Mouse (Mus musculus) ES-E14 (cell line): ENCODE measurements around the gene Nphs1. TPM values are rescaled to one million over a fixed set of nuclear protein-coding genes. Genes with fewer than 3 reads are reported as not detected.

Experiments
- DNase-seq: peaks from one replicate; pipeline ENCODE4 v3.0.0-alpha.2; 2013; ENCODE audit warnings: low read depth, low spot score
- H3K27ac ChIP-seq: 2 replicates; pipeline ENCODE4 v1.5.1; 2012; ENCODE audit warnings: low read depth, mild to moderate bottlenecking, low read length, moderate library complexity, mixed read lengths; ENCODE audit not compliant: poor library complexity, insufficient read depth, severe bottlenecking
- H3K36me3 ChIP-seq: 2 replicates; pipeline ENCODE4 v1.6.1; 2012; ENCODE audit warnings: mild to moderate bottlenecking, low read length, moderate library complexity, mixed read lengths; ENCODE audit not compliant: control insufficient read depth, poor library complexity, insufficient read depth, severe bottlenecking
- H3K4me1 ChIP-seq, 2 experiments: fragments of 150-350 bp in 1 of 2; sonication (generic) in 1 of 2; 2 replicates each; pipeline ENCODE4 v1.6.1; 2012; ENCODE audit warnings: low read length in 2 of 2, mild to moderate bottlenecking in 1 of 2, mixed read lengths in 1 of 2; ENCODE audit not compliant: control insufficient read depth in 2 of 2, insufficient read depth in 2 of 2, poor library complexity in 1 of 2
- H3K4me3 ChIP-seq, 2 experiments: fragments of 150-350 bp in 1 of 2; sonication (generic) in 1 of 2; 2 replicates each; pipeline ENCODE4 v1.5.1; 2012; ENCODE audit warnings: low read length in 2 of 2, low read depth in 1 of 2, mild to moderate bottlenecking in 1 of 2, mixed read lengths in 1 of 2; ENCODE audit not compliant: insufficient read depth in 1 of 2, poor library complexity in 1 of 2, severe bottlenecking in 1 of 2
- H3K9ac ChIP-seq: 2 replicates; pipeline ENCODE4 v1.6.1; 2012; ENCODE audit warnings: low read depth, mild to moderate bottlenecking, low read length, mixed read lengths; ENCODE audit not compliant: poor library complexity, insufficient read depth, severe bottlenecking
- H3K9me3 ChIP-seq: fragments of 150-350 bp; sonication (generic); 2 replicates; pipeline ENCODE4 v1.6.1; 2012; ENCODE audit warnings: low read depth, mild to moderate bottlenecking, low read length; ENCODE audit not compliant: control insufficient read depth, insufficient read depth
- CHD2 ChIP-seq: IDR thresholded peaks from 2 replicates; pipeline ENCODE4 v1.6.1; 2014; ENCODE audit warnings: mild to moderate bottlenecking, low read depth, low read length, inconsistent platforms
- HCFC1 ChIP-seq: IDR thresholded peaks from 2 replicates; pipeline ENCODE4 v1.6.1; 2012; ENCODE audit warnings: low read length, inconsistent platforms, borderline replicate concordance; ENCODE audit not compliant: insufficient read depth
- MAFK ChIP-seq: IDR thresholded peaks from 2 replicates; pipeline ENCODE4 v1.6.1; 2014; ENCODE audit warnings: mild to moderate bottlenecking, low read depth, low read length, inconsistent platforms; ENCODE audit not compliant: insufficient read depth
- ZC3H11A ChIP-seq: IDR thresholded peaks from 2 replicates; pipeline ENCODE4 v1.6.1; 2012; ENCODE audit warnings: low read depth, mild to moderate bottlenecking, inconsistent platforms, low read length, borderline replicate concordance
- ZNF384 ChIP-seq: IDR thresholded peaks from 2 replicates; pipeline ENCODE4 v1.6.1; 2012; ENCODE audit warnings: low read depth, low read length, inconsistent platforms
- in situ Hi-C, 2 experiments: fragments of 600-800 bp; cut with MboI; formaldehyde crosslinking; loops; one replicate each; pipeline ENCODE4 v1.15.1; 2025; ENCODE audit warnings: low sequenced_read_pairs in 2 of 2, inconsistent platforms in 1 of 2; ENCODE audit not compliant: unreplicated experiment in 2 of 2
- total RNA-seq: library from RNA; depleted of rRNA; stranded (reverse); fragments of 300-350 nt; gene quantifications from 2 replicates; pipeline ENCODE4 v1.2.3, GENCODE M21; 2012; rRNA removed

The Nphs1 gene
- total RNA-seq = 45.7 and 72.5 TPM in 2 replicates

GRCm38 (mm10) chr7:30457629-30458330, at the start of gene Nphs1, which contains the start of gene Kirrel2:
Gene Nphs1 (plus strand): TSS chr7:30458315.
Gene Kirrel2 (minus strand): TSS chr7:30457690.
- peak within 1 kb of the TSS; percentile 59 for H3K9ac ChIP-seq
- in situ Hi-C loops = no loop called here
- DNase-seq = no peak
- peak within 1 kb of the TSS; percentile 20; the same call in 1 of the 2 replicates for H3K27ac ChIP-seq
- H3K9me3 ChIP-seq = no peaks in the 10 kb centered on the region
- peaks cover 9 to 47% of the 10 kb centered on the region in 2 experiments for H3K4me1 ChIP-seq
- peak within 1 kb of the TSS; percentile 68 to 78 for H3K4me3 ChIP-seq
- H3K36me3 ChIP-seq = peaks cover 16% of the 10 kb centered on the region
- TF ChIP-seq MAFK (no peak), HCFC1 (no peak), ZC3H11A (no peak), CHD2 (no peak), ZNF384 (no peak)

- in situ Hi-C loops = no loop called here
- TF ChIP-seq CHD2 (no peak), MAFK (no peak), HCFC1 (no peak), ZNF384 (no peak), ZC3H11A (no peak)
- no peaks in the 10 kb centered on the region for H3K9me3 ChIP-seq
- DNase-seq = no peak
- no peak overlapping the region for H3K27ac ChIP-seq
- H3K9ac ChIP-seq = no peak overlapping the region
- H3K4me1 ChIP-seq = peaks cover 2% of the 10 kb centered on the region in 2 experiments; a peak in 2 of 4 replicates
- no peak overlapping the region for H3K4me3 ChIP-seq
- no peaks in the 10 kb centered on the region for H3K36me3 ChIP-seq
These were observed 49.5 kb upstream of the Nphs1 start for GRCm38 (mm10) chr7:30408639-30409038.

GRCm38 (mm10) chr7:30409789-30410188, 48.3 kb upstream of the Nphs1 start:
- Histone ChIP-seq H3K9me3 (no peaks in the 10 kb centered on the region), H3K36me3 (no peaks in the 10 kb centered on the region), H3K4me3 (no peak overlapping the region), H3K9ac (no peak overlapping the region), H3K4me1 (peaks cover 2% of the 10 kb centered on the region in 2 experiments; a peak in 2 of 4 replicates), H3K27ac (no peak overlapping the region)
- in situ Hi-C loops = no loop called here
- TF ChIP-seq ZC3H11A = no peak
- no peak for TF ChIP-seq HCFC1
- no peak for TF ChIP-seq ZNF384
- TF ChIP-seq CHD2 = no peak
- no peak for TF ChIP-seq MAFK
- no peak for DNase-seq

GRCm38 (mm10) chr7:30411023-30411422, 47.1 kb upstream of the Nphs1 start:
- TF ChIP-seq CHD2 (no peak), HCFC1 (no peak)
- Histone ChIP-seq H3K4me1 (peaks cover 2% of the 10 kb centered on the region in 2 experiments; a peak in 2 of 4 replicates), H3K36me3 (no peaks in the 10 kb centered on the region), H3K27ac (no peak overlapping the region), H3K9me3 (no peaks in the 10 kb centered on the region), H3K9ac (no peak overlapping the region), H3K4me3 (no peak overlapping the region)
- DNase-seq = no peak
- in situ Hi-C loops = no loop called here
